Mouse (Mus musculus) A20 (cell line): ENCODE results near the gene Scube3.
"Not testable (repeated sequence)": the region's sequence is repeated elsewhere in the genome, so short reads cannot be mapped to it uniquely, and the experiment has no call there.

Source experiments
- DNase-seq: peaks from one replicate; pipeline ENCODE4 v3.0.0-alpha.2; 2011; ENCODE audit warnings: low read depth, low spot score

Scube3 gene

DNA sequence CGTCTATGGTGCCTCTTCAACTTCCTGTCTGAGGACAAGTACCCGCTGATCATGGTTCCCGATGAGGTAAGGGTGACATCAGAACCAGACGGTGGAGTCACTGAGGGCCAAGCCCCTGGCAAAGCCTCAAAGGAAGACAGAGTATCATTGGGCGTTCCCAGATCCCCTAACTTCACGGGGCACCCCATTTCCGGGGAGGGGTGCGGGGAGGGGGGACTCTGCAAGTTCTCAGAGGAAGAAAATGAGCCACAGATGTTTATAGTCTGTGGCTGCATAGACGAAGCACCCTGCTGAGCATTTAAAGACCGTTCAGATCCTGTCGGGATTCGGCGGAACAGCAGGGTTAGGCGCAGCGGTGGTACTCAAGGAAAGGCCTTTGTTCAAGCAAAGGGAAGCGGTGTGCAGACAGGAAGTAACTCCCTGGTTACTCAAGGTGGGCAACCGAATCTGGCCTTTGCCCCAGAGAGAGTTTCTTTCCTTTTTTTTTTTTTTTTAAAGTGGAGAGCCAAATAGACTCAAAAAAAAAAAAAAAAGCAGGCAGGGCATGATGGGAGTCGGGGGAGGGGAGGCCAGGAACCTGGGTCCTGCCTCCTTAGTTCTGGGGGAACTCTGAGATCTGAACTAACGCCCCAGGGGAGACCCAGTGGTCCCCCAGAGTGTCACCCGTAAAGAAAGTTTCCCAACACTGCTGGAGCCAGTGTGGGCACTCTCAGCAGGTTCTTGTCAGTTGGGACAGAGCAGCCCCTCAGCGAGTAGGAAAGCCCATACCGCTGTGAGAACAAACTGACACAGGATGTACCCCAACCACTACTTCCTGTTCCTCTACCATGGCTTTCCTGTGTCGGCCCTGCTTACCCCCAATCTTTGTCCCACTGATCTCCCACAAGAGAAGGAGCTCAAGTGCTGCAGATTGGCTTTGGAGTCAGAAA lies 76.0 kb downstream of the Scube3 start:
- no peak for DNase-seq

DNA sequence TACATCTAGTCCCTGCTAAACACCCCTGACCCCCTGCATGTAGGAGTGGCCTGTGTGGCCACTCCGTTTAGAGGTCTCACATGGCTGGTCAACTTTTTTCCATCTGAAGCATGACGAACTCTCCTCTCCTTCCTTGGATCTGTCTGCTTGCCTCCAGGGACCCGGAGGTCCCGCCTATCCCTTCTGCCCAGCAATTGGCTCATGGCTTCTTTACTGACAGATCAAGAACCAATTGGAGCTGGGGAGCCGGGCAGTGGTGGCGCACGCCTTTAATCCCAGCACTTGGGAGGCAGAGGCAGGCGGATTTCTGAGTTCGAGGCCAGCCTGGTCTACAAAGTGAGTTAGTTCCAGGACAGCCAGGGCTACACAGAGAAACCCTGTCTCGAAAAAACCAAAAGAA lies 80.5 kb downstream of the Scube3 start:
- not testable (repeated sequence) for DNase-seq

DNA sequence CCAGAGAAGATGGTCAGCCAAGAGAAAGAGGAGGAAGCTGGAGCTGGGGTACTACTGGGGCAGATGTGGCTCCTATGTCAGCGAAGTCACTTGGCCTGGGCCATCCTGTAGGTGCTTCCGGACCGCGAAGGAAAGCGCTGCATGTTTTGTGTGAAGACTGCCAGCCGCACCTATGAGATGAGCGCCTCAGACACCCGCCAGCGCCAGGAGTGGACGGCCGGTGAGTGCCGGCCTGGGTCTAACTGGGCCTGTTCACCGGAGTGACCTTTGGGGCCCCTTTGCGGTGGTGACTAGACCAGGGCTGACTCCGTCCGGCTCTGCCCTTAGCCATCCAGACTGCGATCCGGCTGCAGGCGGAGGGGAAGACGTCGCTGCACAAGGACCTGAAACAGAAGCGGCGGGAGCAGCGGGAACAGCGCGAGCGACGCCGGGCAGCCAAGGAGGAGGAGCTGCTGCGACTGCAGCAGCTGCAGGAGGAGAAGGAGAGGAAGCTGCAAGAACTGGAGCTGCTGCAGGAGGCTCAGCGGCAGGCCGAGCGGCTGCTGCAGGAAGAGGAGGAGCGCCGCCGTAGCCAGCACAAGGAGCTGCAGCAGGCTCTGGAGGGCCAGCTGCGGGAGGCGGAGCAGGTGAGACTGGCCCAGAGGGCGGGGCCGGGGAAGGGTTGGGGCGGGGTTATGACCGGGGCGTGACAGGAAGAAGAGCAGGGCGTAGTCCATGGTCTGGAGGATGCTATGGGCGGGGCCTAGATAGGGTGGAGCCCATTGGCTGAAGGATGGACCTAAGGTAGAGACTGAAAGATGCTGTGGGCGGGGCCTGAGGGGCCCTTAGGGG lies 81.8 kb downstream of the Scube3 start:
- DNase-seq: peak; percentile 96
